Mouse (Mus musculus) c-Kit-positive CD71-negative TER-119-negative erythroid progenitor cells, embryonic 14.5 days (primary cell): ENCODE measurements around the gene Uso1.
A peak's percentile ranks its signal among the peaks of the same experiment; 100 is the strongest.
"Not testable (repeated sequence)": the region's sequence is repeated elsewhere in the genome, so short reads cannot be mapped to it uniquely, and the experiment has no call there.

Source experiments
- DNase-seq: peaks from one replicate; pipeline ENCODE4 v3.0.0-alpha.2; 2013; ENCODE audit warnings: low read depth

Uso1 gene

DNA sequence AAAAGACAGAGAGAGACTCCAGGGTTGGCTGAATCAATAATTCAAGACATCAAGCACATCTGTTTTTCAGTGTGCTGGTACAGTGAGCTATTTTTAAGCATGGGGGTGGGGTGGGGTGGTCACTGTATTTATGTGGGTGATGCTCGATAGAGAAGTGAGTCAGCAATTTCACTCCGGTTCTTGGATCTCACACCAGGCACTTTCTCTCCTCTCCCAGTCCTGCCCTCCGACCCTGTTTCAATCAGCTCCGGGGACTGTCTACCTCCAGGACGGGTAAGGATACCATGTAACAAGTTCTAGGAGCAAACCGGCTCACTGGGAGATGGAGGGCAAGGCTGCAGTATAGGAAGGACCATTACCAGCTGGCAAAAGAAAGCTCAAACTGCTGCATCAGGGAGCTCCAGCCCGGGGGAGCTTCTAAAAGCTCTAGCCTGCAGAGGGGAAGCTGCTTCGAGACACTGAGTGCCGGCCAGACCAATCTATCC lies 10.6 kb upstream of the Uso1 start:
- no peak for DNase-seq

DNA sequence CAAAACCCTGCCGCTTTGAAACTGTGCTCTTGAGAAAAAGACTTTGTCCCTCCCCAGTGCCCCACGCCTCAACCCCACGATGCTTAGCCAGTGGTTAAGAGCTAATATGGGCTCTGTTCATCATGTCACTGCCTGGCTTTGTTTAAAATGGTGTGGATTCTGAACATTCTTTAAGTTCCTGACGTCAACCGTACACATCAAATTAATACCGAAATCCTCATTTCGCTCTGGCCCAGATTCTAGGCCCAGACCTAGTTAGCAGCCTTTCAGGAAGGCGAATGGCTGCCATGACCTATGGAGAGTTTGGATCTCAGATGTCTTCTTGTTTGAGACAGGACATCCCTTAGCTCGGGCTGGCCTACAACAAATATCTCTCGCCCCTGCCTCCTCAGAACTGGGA lies 10.0 kb upstream of the Uso1 start:
- DNase-seq, result no peak

DNA sequence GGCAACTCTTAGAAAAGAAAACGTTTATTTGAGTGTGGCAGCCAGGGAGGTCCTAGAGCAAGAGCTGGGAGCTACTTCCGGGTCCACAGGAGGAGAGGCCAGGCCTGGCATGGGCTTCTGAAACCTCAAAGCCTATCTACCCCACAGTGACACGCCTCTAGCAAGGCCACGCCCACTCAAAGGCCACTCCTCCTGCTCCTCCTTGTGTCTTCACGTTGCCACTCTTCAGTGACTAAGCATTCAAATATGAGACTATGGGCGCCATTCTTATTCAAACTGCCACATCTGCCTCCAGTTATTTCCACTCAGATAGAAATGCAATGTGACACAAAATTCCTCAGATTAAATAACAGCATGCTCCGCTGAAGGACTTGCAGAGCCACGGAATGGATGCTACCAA lies 9.2 kb upstream of the Uso1 start:
- DNase-seq, result peak; percentile 76

DNA sequence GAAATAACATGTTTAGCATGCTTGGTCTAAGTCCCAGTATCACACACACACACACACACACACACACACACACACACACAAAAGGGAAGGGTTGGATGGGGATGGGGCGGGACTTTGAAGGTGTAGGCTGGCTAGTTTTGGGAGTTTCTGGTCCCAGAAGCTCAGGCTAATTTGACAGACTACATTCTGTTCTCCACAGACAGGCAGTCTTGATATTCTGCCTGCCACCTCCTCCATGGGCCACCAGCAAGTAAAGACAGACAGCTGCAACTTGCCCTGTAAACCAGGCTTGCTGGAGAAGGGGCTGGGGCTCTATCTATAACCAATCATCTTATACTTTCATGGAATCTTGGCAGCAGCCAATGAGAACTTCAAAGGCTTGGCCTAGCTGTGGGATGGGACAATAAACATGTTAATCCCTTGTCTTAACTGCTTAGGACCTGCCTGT lies 8.4 kb upstream of the Uso1 start:
- no peak for DNase-seq

DNA sequence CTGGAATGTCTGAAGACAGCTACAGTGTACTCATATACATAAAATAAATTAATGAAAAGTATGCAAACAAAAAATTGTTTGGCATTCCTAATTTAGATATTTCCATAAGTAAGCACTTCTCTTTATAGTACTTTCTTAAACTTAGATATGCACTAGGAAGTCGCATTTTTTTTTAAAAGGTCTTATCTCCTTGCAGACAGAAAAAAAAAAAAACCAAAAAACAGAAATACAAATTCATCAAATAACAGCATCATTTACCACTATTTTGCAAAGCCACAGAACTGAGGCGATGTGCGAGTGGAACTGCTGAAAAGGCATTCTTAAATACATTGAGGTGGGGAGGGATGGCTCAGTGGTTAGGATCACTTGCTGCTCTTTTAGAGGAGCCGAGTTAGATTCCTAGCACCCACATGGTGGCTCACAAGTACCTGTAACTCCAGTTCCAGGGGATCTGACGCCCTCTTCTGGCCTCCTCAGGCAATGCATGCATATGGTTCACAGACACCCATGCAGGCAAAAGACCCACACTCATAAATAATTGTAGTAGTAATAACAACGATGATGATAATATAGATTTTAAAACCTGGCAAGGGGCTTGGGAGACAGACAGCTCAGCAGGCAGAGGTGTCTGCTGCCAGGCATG lies 7.6 kb upstream of the Uso1 start:
- no peak for DNase-seq

DNA sequence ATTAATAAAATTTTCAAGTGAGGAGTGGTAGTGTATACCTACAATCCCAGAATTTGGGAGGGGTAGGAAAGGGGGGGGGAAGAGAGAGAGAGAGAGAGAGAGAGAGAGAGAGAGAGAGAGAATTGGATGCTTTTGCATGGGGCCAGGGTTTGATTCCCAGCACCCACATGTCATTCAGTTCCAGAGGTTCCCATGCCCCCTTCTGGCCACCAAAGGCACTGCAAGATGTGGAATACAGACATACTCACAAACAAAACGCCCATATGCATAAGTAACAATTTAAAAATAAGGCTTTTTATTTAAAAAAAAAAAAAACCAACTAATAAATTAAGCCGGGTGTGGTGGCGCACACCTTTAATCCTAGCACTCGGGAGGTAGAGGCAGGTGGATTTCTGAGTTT lies 5.6 kb upstream of the Uso1 start:
- DNase-seq, result no peak

DNA sequence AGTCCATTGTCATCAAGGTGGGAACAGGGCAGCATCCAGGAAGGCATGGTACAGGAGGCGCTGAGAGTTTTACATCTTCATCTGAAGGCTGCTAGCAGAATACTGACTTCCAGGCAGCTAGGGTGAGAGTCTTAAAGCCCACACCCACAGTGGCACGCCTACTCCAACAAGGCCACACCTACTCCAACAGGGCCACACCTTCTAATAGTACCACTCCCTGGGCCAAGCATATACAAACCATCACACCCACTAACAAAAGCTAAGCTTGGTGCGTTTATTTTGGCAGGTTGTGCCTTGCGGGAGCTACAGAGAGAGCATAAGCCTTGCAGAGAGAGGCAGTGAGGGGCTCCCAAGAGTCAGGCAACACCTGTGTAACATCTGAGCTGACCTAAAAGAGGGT lies 4.7 kb upstream of the Uso1 start:
- DNase-seq, result not testable (repeated sequence)

DNA sequence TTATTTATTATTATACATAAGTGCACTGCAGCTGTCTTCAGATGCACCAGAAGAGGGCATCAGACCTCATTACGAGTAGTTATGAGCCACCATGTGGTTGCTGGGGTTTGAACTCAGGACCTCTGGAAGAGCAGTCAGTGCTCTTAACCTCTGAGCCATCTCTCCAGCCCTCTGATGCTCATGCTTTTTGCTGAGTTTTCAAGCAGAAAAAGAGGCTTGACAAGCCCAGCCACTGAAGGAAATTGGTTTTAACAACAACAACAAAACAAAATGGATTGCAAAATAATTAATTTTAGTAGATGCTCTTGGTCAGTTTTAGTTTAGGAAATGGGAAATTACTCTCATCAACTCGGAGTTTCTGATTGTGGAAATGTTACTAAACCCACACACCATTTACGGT lies 2.8 kb upstream of the Uso1 start:
- DNase-seq, result no peak

DNA sequence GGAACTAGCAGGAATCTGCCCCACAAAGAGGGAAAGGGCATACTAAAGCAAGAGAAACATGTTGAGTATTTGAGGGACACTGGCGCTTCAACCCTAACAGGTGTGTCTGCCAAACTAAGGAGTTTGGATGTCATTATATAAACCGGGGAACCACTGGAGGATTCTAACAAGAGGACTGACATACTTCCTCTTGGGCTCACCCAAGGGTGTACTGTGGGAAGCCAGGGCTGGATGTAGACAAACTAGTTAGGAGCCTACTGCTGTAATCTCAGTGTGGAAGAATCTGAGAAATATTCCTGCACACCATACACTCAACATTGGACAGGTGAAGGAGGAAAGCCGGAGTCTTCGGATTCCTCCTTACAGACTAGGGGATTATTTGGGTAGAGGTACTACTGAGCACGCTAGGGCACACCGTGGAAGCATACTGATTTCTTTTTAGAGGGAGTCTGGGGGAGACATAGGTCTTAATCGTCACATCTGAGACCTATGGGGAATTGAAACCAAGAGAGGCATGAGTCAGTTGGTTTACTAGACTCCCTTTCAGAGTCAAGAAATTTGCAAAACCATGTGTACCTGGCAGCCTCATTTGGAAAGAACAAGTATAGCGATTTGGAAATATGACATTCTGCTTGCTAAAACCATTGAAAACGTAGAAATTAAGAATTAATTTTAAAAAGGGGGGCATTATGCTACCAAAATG lies 1.1 kb upstream of the Uso1 start:
- no peak for DNase-seq

DNA sequence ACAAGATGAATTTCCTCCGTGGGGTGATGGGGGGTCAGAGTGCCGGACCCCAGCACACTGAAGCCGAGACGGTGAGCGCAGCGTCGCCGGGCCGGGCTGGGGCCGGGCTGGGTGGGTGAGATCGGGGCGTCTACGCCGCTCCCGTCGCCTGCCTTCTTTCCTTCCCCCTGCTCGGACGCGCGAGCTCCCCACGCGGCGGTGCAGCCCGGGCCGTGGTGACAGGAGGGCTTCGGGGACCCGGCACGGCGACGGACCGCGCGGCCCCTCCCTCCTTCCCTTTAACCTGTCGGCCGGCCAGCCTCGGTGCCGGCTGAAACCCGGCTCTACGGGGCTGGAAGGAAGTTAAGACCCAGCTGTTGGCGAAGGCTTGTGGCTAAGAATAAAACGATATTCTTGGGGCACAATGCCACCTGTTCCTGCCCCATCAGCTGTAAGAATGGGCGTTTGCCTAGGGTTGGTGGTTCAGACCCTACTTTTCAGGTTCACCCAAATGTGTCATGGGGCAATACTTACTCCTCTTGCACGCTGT lies 419 bp downstream of the Uso1 start:
- DNase-seq, result no peak

DNA sequence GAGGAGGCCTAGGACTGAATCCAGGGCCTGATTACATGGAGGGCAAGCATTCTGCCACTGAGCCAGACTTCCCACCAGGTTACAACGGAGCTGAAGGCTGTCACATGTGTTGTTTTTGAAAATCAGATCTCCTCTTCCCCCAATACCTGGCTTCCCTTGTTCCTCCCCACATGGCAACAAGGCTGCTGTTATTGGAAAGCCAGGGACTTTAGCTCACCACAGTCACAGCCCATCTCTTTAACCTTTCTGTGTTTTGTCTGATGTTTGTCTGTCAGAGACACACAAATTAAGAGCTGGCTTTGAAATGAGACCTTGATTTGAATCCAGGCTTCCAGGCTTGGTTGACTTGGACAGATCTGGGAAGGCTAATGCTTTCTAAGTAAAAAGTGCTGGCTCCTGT lies 1.5 kb downstream of the Uso1 start:
- no peak for DNase-seq

DNA sequence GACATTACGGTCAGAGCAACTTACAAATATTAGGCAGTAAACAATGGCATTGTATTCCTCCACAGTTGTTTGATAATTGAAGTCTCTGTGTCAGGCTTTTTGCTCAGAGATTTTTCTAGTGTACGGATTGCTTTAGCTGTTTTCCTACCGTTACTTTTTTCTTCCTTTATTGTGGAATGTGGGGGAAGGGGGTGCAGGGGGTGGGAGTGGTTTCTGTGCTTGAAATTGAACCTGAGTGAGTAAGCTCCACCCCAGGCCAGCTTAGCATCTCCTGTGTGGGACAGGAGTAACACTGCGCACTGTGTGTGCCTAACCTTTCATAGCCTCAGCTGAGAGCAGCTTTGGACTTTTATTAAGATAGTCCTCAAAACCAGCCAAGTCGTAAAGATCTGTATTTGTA lies 4.0 kb downstream of the Uso1 start:
- no peak for DNase-seq

DNA sequence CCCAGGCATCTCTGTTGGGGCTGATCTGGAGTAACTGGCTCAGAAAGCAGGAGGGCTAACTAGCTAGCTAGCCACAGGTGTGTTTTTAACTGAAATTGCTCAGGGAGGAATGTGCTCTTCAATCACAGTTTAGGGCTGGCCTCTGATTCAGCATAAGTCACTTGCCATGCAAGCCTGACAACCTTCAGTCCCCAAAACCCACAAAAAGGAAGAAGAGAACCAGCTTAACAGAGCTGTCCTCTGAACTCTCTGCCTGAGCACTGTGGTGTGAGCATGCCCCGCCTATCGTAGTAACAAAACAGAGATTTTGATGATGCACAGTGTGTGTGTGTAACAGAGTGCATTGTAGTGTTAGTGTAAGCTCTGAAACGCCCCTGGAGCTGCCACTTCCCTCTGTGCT lies 4.7 kb downstream of the Uso1 start:
- no peak for DNase-seq

DNA sequence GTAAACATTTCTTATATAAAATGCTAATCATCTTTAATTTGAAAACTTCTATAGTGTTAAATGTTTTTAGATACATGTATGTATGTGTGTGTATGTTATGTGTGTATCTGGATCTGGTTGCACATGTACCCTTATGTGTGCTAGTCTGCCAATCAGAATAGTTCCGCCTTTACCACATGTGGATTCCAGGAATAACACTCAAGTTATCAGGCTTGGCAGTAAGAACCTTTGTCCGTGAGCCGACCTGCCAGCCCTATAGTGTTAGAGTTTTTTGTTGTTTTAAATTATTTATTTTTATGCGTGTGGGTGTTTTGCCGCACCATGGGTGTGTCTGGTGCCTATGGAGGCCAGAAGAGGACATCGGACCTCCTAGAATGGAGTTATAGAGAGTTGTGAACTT lies 5.9 kb downstream of the Uso1 start:
- no peak for DNase-seq

DNA sequence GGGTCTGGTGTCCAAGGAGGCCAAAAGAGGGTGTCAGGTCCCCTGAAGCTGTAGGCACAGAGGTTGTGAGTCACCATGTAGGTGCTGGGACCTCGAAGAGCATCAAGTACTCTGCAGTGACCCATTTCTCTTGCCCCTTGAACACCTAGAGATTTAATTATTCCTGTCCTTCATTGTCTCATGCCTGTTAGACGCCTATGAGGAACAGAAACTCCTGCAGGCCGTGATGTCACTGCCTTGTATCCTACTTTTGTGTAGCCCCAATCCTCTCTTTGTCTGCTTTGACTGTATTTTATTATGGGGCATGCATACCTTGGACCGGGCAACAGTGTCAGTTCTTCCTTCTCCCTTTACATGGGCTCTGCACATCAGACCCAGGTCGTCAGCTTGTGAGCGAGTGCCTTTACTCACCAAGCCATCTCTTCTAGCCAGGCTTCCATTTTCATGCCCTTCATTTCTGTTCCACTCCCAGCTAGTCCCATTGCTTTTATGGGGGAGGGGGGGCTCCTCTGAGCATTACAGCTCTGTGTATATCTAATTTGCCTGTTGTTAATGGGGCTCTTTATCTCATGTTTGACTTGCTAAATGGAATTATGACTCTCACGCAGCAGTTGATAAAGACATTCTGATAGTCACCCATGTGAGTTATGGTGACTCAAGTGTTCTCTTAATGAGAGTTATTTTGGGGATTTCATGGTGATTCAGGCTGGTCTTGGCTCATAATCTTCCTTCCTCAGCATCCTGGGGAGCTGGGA lies 7.4 kb downstream of the Uso1 start:
- no peak for DNase-seq

DNA sequence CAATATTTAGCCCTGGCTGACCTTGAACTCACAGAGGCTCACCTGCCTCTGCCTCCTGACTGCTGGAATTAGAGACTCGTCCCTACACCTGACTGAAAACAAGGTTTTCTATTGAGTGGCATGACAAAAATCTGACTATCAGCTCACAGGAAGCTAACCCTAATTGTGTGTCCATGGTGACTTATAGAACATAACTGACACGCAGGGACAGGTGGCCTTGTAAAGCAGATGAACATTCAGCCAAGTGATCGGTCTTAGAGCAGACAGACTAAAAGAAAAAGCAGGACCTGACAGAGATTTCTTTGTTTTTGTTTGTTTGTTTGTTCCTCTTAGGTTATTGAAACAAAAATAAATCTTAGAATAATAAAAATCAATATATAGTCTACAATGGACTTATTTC lies 10.5 kb downstream of the Uso1 start:
- DNase-seq, result no peak

DNA sequence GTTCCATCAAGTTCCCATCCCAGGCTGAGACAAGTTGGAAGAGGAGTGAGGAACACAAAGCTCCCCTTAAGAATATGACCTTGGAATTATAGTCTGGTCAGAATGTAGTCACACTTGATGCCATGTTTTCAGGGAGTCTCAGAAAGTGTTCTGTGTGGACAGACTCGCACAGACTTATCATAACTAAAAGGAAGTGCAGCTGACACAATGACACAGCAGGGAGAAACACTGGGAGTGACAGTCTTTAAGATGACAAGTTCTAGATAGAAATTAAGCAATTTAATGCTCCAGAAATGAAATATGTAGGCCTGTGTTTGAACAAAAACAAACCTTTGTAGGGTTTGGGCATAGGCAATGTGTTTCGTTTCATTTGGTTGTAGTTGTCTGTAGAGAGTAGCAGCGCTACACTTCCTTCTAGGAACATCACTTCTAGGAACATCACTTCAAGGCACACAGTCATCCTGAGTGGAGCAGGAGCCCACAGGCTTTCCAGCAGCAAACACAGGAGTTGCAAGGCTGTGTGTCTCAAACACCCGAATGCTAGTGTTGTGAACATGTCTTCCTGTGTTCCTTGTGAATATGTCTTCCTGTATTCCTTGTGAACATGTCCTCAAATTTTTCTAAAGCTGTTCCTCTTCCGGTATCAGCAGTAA lies 11.7 kb downstream of the Uso1 start:
- DNase-seq, result no peak

DNA sequence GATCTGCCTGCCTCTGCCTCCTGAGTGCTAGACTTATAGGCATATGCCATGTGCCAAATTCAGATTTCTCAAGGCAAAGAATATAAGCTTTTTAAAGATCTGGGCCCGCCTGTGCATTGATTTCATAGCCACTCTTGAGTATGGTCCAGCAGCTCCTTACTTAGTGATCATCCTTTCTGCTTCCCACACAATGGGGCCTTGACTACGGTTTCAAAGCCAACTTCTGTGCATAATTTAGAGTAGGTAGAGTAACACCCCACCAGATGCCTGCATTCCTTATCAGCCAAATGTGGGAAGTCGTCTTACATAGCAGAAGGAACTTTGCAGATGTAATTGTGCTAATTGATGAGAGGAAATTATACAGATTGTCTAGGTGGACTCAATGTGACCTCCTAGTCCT lies 17.1 kb downstream of the Uso1 start:
- no peak for DNase-seq

DNA sequence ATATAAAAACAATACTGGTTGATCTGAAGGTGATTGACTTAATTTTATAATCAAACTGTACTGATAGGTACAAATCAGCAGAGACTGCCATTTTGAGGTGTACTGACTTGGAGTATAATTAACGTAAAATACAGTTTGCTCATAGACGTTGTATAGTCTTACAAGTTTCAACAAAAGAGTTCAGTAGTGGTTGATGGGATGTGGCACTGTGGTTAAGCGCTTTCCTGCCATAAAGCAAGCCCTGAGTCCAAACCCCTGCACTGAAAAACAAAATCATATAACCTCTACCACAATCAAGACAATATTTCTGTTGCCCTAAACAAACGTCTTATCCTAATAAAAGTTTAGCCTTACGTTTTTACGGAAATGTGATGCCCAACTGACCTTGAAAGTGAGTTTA lies 28.2 kb downstream of the Uso1 start:
- DNase-seq, result no peak

DNA sequence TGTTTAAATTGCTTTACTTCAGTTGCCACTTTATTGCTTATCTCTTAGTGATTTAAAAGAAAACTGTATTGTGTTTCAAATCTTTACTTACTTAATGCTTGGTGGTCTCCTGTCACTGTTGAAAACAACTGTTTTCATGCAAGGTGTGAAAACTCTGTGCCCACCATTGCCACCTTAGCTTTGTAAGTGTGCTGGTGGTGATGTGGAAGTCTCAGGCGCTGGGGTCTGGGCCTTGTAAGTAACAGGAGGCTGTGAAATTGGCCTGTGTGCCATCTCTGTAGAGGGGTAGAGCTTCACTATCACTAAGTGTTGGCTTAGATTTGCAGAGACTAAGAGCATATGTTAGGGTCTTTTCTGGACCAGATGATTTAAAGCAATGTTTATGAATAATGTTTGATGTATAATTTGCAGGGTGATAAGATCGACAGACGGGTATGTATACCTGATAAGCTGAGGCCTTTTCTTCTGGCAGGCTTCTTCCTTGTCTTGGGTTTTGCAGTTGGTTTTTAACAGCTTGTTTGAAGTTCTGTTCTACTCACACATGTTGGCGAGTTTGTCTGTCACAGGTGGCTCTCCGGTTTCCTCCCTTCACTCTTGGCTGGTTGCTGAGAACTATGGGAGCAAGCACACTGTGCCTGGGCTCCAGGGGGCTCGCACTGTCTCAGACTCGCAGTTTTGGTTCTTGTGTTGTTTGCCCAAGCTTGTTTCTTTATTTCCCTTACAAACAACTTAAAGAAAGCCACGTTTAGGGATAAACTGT lies 45.5 kb downstream of the Uso1 start:
- DNase-seq, result no peak

DNA sequence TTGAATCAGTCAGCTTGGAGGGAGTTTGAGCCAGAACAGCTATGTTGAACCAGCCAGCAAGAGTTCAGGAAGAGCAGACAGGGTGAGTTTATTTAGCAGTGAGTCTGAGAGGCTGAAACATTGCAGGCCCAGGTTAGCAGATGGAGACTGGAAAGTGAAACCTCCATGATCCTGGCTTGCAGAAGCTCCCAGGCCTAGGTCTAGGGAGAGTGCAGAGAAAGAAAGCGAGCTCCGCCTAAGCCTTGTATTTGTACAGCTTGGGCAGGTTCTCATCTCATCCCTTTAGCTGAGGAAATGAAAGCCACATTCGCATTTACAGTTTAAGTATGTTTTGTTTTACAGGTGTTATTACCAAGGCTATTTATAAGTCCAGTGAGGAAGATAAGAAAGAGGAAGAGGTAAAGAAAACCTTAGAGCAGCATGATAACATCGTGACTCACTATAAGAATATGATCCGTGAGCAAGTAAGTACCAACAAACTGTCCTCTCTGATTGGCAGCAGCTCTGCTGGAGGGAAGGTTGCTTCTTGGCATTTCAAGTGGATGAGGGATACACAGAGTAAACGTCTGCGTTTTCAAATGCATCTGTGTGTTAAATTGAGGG lies 51.2 kb downstream of the Uso1 start:
- DNase-seq, result no peak
